Mouse (Mus musculus): ENCODE data around the gene Xlr.
"Not testable (repeated sequence)": the region's sequence is repeated elsewhere in the genome, so short reads cannot be mapped to it uniquely, and the experiment has no call there.

The Xlr gene

GRCm38 (mm10) chrX:53797519-53797918 is at the start of gene Xlr:
Gene Xlr (minus strand): TSS chrX:53797706.
- DNase-seq (ENCODE audit: low spot score in 2 of 2) = not testable (repeated sequence)

GRCm38 (mm10) chrX:53799074-53799473 is 1.6 kb upstream of the Xlr start:
- DNase-seq (ENCODE audit: low spot score in 2 of 2) = no peak

GRCm38 (mm10) chrX:53776276-53776675 is 21.2 kb downstream of the Xlr start, which contains the start of gene Zfp36l3:
Gene Zfp36l3 (minus strand): TSS chrX:53776394.
- DNase-seq (ENCODE audit: low spot score in 2 of 2) = no peak

DNA sequence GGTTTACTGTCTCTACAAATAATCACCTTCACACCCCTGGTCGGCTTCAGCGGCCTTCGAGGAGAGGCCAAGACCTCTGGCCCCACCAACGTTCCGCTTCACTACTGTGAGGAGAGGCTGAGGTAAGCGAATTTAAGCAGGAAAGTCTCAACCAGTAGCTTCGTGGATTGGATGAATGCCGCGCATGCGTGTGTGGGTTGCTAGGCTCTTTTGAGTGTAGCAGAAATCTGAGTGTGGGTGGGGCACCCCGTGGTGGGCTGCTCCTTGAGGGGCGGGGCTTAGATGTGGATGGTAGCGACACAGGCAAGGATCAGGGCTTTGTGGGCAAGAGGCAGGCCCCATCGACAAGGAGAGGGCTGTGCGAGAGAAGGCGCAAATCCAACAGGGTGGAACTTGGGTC is 39.8 kb downstream of the Xlr start, which contains the start of gene 1700013H16Rik:
1700013H16Rik (minus strand) TSS at position 96 of the 400 bp plus-strand sequence.
- DNase-seq (ENCODE audit: low spot score in 2 of 2) = no peak

DNA sequence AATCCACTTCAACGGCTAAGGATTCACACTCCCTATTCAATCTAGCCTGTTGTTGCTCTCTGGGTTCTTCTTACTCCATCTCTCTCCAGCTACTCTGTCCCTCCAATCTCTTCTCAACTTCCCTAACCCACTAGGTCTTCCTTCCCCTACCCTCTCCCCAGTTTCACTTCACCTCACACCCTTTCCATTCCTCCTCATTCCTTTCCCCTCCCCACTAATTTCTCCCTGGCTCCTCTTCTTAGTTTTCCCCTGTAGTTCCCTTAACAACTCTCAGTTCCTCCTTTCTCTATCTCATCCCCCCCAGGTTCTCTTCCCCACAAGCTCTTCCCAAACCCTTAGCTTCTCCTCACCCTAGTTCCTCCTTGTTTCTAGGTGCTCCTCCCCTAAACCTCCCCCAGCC is 44.7 kb downstream of the Xlr start:
- DNase-seq (ENCODE audit: low spot score in 2 of 2) = no peak

- DNase-seq (ENCODE audit: low spot score in 2 of 2) = no peak
Measured at GRCm38 (mm10) chrX:53728967-53729366, 68.5 kb downstream of the Xlr start.

All from frontal cortex, postnatal 10 days (tissue).